Mouse (Mus musculus) kidney, postnatal 14 days (tissue): Measurements from ENCODE around the gene Snx21.

Source experiments
- DNase-seq: peaks from one replicate; pipeline ENCODE4 v3.0.0; 2022; ENCODE audit warnings: mixed read lengths

Snx21 gene

GRCm38 (mm10) chr2:164832032-164832747 is 46.6 kb downstream of the Snx21 start:
- no peak for DNase-seq

DNA sequence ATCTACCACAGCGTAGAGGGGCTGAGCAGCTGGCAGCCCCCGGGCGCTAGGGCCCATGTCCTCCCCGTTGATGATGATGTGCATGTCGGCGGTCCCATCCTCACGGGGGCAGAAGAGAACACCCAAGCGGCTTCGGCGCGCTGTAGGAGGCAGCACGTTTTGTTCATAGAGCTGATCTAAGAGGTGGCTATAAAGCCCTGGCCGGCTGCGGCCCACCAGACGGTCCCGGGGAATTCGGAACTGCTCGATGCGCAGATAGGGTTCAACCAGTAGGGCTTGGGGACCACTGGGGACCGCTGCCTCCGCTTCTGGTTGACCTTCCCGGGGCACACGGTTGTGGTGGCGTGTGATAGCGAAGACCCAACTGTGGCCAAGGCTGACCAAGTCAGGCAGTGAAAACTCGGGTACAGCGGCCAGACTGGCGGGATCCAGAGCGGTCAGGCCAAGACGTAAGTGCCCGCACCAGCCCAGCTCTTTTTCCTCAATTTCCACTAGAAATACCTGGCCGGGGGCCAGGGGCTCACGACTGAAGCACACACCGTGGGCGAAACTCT is 47.2 kb downstream of the Snx21 start, which contains the start of gene Ctsa:
TSS of gene Ctsa (plus strand) at position 126 of the 554 bp plus-strand sequence.
- peak; percentile 82 for DNase-seq

DNA sequence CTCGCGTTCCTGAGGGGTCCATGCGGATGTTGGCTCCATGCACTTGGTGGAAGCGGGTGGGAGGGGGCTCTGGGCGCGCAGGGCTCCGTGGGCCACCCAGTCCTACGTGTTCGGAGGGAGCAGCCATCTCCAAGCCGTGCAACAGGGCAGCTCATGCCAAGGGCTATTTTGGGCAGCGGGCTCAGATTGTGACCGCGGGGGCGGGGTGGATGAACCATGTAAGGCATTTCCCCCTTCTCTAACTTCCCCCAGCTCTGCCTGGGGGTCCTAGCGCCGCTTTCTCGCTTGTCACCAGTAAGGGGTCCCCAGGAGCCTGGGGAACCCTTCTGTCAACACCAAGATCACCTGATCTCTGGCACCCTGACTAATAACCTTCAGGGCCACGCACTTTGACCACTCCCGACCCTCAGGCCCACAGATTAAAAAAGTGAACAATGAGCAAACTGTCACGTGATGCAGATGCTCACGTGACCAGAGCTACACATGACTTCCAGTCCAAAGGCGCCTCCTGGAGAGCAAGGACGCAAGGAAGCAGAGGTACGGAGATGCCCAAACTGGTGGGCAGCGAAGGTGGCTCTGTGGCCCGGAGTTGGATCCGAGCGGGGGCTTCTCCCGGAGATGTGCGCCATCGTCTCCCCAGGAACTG is 47.8 kb downstream of the Snx21 start, which contains the start of gene Neurl2:
TSS of gene Neurl2 (minus strand) at position 143 of the 646 bp plus-strand sequence.
- DNase-seq, result peak; percentile 96

DNA sequence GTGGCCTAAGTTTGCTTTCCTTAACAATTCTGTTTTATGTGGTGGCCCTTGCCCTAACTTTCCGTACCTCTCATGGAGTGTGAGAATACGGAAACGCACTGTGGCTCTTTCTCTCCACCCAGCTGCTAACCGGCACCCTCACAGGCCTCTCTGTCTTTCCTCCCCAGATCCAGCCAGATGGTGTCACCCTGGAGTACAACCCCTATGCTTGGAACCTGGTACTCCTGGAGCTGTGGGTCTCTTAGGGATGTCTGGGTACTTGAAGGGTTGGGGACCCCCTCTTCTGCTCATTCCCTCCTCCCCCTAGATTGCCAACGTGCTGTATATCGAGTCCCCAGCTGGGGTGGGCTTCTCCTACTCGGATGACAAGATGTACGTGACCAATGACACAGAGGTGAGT is 48.9 kb downstream of the Snx21 start:
- peak; percentile 26 for DNase-seq

DNA sequence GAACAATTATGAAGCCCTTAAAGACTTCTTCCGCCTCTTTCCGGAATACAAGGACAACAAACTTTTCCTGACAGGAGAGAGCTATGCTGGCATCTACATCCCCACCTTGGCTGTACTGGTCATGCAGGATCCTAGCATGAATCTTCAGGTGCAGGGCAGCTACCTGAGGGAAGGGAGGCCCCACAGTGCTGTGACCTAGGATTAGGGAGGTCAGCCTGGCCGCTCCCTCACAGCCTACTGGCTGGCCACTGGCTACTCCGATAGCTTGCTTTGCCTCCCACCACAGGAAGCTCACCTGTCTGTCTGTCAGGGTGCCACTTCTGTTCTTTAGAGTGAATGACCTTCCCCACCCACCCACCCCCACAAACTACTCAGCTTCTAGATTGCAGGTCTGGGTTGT is 49.5 kb downstream of the Snx21 start:
- DNase-seq, result no peak
